Mouse (Mus musculus): ENCODE measurements around the gene Fam229b.

Fam229b gene

GRCm38 (mm10) chr10:39133462-39134310 is at the start of gene Fam229b, which contains the start of gene Tube1:
TSS of gene Fam229b (minus strand) at chr10:39133914.
TSS of gene Tube1 (plus strand) at chr10:39133976.
- peak; percentile 95 for DNase-seq (ENCODE audit: low read depth, low spot score)

DNA sequence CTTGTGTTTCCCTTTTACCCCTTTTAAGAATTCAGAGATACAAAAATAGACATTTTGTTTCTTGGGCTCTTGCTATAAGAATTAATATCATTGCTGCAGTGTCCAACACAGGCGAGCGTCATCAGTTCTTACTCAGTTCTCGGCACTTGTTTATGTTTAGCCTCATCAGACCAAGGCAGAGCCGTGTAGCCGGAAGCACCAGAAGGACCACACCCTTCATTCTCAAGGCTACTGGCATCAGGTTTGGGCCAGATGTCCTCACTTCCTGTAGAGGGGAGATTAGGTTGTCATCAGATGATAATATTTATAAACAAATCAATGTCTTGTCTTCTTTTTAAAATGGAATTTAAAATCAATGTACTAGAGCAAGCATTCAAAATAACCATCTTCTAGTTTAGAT is 43.3 kb upstream of the Fam229b start:
- DNase-seq (ENCODE audit: low read depth, low spot score) = no peak

GRCm38 (mm10) chr10:39173077-39173476 is 39.4 kb upstream of the Fam229b start:
- no peak for DNase-seq (ENCODE audit: low read depth, low spot score)

DNA sequence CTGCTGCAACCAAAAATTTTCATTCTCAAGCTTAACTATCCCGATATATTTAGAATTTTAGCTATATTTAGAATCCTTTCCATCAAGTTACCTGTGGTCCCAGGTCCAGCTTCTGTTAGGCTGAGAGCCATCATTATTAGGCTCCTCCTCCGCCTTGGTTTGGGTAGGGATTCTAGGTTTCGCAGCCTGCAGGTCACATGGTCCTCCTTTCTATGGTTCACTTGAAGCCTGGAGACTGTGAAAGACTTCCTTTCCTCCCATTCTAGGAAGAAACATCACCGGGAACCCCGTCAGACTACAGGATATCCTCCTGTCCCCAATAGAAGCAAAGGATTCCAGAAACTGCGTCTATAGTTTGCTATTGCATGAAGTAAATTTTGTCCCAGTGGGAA is 38.8 kb upstream of the Fam229b start:
- DNase-seq (ENCODE audit: low read depth, low spot score) = no peak

DNA sequence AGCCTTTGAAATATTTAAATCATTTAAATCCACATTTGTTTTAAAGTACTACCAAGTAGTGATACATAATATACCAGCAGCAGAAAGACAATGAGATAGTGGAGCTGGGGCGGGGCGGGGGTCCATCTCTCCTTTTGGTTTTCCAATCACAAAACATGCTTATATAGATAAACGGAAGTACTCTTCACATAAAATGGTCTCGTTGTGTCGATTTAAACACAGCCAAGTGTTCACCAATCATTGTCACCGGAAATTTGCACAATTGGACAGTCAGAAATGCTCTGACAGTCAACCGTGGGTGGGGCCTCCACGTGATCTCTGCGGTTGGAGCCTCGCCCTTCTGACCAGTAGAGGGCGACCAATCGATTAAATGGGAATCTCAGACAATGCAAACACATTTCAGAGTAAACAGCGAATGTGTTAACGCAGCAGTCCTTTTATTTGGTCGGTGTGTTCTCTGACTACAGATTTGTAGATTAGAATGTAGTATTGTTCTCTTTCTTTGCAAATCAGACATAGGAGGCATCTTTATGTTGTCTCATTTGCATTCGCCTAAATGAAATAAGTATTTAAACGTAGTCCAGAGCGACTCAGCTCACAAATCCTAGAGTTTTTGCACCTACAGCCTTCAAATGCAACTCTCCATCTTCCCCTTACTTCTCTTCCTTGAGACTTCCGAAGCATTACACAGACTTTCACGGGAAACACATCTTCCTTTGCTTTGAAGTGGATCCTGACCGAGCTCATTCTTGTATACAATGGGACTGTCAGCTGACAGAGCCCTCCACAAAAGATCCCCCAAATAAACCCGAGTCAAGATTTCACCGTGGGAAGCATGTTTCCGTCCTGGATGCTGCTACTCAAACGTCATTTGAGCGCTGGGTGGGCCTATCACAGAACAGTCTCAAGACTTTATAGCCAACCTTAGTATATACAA is 38.2 kb upstream of the Fam229b start:
- peak; percentile 95 for DNase-seq (ENCODE audit: low read depth, low spot score)

GRCm38 (mm10) chr10:39171134-39171533 is 37.4 kb upstream of the Fam229b start:
- DNase-seq (ENCODE audit: low read depth, low spot score) = peak; percentile 95

- DNase-seq (ENCODE audit: low read depth, low spot score) = no peak
Observed at GRCm38 (mm10) chr10:39170706-39171105, 37.0 kb upstream of the Fam229b start.

- peak; percentile 83 for DNase-seq (ENCODE audit: low read depth, low spot score)
Observed at GRCm38 (mm10) chr10:39170181-39170580, 36.5 kb upstream of the Fam229b start.

DNA sequence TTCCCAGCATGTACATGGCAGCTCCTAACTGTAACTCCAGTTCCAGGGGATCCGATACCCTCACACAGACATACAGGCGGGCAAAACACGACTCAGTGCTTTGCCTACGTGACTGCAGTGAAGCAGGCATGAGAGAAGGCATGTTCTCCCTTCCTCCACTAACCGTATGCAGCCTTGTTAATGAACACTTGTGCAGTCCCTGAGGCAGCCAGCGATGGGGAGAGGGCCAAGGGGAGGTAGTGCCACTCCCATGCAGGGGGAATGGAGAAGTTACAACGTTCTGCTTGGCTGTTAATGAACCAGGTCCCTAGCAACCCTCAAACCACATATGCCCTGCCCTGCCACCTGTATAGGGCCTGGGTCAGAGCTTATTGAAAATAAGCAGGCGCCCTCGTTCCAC is 35.9 kb upstream of the Fam229b start:
- DNase-seq (ENCODE audit: low read depth, low spot score) = no peak

GRCm38 (mm10) chr10:39167611-39168010 is 33.9 kb upstream of the Fam229b start:
- DNase-seq (ENCODE audit: low read depth, low spot score) = peak; percentile 47

DNA sequence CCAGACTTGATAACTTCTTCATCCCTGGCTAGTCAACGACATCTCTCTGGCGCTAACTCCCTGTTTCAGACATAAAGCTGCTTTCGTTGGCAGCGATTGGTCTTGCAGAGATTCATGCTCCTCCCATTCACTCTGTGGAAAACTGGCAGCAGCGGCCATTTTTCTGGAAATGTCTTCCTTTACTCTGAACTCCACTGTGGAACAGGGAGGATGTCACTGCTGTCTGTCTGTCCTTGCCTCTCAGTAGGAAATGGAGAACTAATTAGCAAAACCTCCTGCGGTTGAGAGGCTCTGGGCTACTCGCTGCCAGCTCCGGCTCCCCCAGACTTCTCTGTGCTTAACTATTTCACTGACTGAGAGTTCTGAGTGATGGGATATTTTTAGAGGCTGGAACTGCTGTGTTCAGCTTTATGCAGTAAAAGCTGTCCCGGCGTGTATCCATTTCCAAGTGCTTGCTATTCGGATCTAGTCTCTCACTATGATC is 32.0 kb upstream of the Fam229b start:
- no peak for DNase-seq (ENCODE audit: low read depth, low spot score)

DNA sequence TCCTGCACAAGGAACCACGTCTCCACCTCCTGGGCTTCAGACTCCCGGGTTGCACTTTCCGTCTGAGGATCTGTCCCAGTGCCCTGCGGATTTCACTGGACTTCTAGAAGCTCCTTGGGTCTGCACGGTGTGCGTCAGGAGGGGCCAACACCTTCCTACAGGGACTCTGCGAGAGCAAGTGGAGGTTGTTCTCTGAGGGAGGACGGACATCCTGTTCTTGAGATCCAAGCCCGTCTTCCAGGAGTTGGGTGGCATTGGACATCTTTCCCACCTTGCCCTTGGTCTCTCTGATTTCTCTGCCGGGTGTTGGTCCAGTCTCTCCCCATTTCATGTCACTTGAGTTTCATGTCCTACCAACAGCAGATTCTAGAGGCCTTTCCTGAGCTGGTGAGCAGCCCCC is 30.0 kb upstream of the Fam229b start, which contains the start of gene Ccn6:
Ccn6 (minus strand) TSS at position 101 of the 400 bp plus-strand sequence.
- DNase-seq (ENCODE audit: low read depth, low spot score) = no peak

- no peak for DNase-seq (ENCODE audit: low read depth, low spot score)
Observed at GRCm38 (mm10) chr10:39162666-39163484, 29.2 kb upstream of the Fam229b start.

DNA sequence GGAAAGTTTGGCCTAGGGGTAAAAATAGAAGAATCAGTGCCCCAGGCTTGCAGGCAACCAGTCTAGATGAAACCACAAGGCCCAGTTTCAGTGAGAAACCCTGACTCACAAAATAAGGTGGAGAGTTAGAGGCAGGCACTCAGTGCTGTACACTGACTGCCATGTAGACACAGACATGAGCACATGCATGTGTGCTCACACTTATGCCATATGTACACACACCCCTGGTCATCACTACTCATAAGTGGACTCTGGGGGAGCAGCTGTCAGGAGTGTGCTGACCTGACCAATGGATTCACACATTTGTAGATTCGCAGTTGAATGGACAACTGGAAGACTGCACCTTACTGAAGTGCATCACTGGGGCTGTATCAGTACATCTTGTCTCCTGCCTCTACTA is 27.7 kb upstream of the Fam229b start:
- DNase-seq (ENCODE audit: low read depth, low spot score) = no peak

DNA sequence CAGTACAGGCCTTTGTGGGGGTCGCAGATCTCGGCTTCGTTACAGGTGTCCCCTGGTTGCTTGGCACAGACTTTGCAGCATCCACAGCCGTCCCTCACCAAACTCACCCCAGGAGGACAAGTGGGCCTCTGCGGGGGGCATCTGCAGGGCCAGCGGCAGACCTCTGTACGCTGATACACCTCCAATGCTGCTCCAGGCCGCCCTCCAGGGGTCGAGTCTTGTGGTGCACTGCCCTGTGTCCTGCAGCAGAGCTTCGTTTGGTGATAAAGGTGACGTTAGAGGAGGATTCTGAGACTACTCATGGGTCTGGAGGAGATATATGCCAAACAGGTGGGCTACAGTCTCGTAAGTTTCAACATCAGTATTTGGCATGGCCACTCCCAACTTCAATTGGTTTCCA is 24.6 kb upstream of the Fam229b start:
- peak; percentile 8 for DNase-seq (ENCODE audit: low read depth, low spot score)

- DNase-seq (ENCODE audit: low read depth, low spot score) = no peak
Observed at GRCm38 (mm10) chr10:39157321-39157720, 23.6 kb upstream of the Fam229b start.

DNA sequence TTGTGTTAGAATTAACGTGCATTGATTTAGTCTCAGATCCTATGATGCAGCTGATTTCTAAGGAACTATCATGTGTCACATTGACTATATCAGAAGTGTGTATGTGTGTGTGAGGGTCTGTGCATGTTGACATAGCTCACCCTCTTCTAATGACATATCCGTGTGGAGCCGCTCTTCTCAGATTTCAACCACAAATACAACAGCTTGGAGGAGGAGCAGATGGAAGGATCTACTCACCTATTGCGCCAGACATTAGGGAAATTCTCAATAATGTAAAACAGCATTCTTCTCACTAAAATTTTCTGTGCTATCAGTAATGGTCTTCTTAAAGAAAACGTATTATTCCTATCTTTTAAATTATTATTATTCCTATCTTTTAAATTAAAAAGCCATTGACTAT is 23.0 kb upstream of the Fam229b start:
- DNase-seq (ENCODE audit: low read depth, low spot score) = no peak

DNA sequence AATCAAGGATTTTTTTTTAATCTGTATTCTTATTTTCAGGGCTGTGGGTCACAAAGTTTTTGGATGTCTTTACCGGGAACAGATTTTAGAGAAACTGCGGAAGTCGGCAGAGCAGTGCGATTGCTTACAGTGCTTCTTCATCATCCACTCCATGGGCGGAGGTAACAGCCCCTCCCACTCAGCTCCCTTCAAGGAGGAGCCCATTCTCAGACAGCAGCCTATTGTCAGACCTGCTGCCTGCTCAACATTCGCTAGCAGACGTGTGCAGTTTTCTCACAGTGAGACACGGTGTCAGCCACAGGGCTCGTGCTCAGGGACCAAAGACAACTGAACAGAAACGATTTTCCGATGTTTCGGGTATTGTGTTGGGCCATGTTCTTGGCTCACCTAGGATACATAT is 8.5 kb upstream of the Fam229b start:
- no peak for DNase-seq (ENCODE audit: low read depth, low spot score)

DNA sequence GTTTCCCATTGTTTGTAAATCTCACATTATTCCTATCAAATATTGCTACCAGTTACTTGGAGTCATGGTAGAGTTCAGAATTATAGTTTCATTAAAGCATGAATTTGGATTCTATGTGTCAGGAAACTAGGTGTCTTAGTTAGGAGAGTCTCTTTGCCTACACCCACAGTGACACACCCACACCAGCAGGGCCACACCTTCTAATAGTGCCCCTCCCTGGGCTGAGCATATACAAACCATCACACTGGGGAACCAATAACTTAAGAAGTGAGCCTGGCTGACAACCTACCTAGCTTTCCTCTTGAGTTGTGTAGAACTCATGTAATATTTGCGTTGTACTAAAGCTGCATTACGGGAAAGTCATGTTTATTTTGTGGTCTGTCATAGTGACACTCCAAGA is 7.7 kb upstream of the Fam229b start:
- no peak for DNase-seq (ENCODE audit: low read depth, low spot score)

GRCm38 (mm10) chr10:39140843-39141242 is 7.1 kb upstream of the Fam229b start:
- no peak for DNase-seq (ENCODE audit: low read depth, low spot score)

DNA sequence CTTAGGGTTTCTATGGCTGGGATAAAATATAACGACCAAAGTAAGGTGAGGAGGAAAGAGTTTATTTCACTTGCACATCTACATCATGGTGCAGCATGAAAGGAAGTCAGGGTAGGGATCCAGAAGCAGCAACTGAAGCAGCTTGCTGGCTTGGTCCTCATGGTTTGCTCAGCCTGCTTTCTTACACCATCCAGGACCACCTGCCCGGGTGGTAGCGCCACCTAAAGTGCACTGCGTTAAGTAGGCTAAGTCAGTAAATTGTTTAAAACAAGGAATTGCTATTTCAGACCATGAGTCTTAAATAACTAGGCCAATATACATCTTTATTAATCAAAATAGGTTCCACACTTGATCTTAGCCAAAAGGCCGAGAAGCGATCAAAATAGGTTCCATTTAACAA is 5.0 kb upstream of the Fam229b start:
- DNase-seq (ENCODE audit: low read depth, low spot score) = no peak
